Mouse (Mus musculus): ENCODE data around the gene Scaper. TPM values are rescaled to one million over a fixed set of nuclear protein-coding genes. Genes with fewer than 3 reads are reported as not detected.

Scaper gene
- polyA plus RNA-seq, 1 experiment from 2014 or later: 5.2 TPM

- no peak overlapping the region for H3K27ac ChIP-seq (ENCODE audit: low read depth, low read length)
- no peak for ATAC-seq
Observed at GRCm38 (mm10) chr9:55918579-55918978, 19.3 kb downstream of the Scaper start.

DNA sequence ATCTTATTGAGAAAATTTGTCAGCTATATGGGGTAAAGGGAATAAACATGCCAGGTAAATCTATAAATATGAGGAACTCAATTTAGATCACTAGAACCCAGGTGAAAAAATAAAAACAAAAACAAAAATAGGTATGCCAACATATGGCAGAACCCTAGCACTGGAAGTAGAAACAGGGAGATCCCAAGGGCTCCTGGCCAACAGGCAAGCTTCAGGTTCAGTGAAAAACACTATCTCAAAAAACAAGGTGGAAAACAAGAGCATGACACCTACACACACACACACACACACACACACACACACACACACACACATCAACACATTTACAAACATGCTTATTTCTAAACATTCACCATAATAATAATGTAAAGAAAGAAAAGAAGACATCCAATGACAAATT lies 21.2 kb downstream of the Scaper start:
- no peak overlapping the region for H3K4me3 ChIP-seq (ENCODE audit: low read depth, low read length)
- no peak overlapping the region for H3K9ac ChIP-seq (ENCODE audit: low read depth, low read length)
- no peak for TF ChIP-seq CTCF (IDR thresholded peaks at IDR 0.05; ENCODE audit: low read depth)
- no peak overlapping the region for H3K27ac ChIP-seq (ENCODE audit: low read depth, low read length)
- no peak overlapping the region for H3K4me2 ChIP-seq (replicated peaks; ENCODE audit: low read depth)
- H3K4me1 ChIP-seq (replicated peaks; ENCODE audit: control insufficient read depth, insufficient read depth, low read length): no peaks in the 10 kb centered on the region
- H3K36me3 ChIP-seq (ENCODE audit: control insufficient read depth, insufficient read depth): no peaks in the 10 kb centered on the region
- H3K27me3 ChIP-seq (replicated peaks; ENCODE audit: control insufficient read depth, insufficient read depth, low read length): no peaks in the 10 kb centered on the region
- ATAC-seq: no peak
- no peaks in the 10 kb centered on the region for H3K9me3 ChIP-seq (ENCODE audit: control insufficient read depth)

More at GRCm38 (mm10) chr9:55918579-55918978, 19.3 kb downstream of the Scaper start:
- H3K4me2 ChIP-seq (replicated peaks; ENCODE audit: low read depth): no peak overlapping the region
- no peak overlapping the region for H3K9ac ChIP-seq (ENCODE audit: low read depth, low read length)
- H3K27me3 ChIP-seq (replicated peaks; ENCODE audit: control insufficient read depth, insufficient read depth, low read length): no peaks in the 10 kb centered on the region
- no peaks in the 10 kb centered on the region for H3K36me3 ChIP-seq (ENCODE audit: control insufficient read depth, insufficient read depth)
- no peaks in the 10 kb centered on the region for H3K9me3 ChIP-seq (ENCODE audit: control insufficient read depth)
- TF ChIP-seq CTCF (IDR thresholded peaks at IDR 0.05; ENCODE audit: low read depth): peak; percentile 69
- 57% methylated on average over 3 of the region's 3 CpGs for WGBS
- H3K4me1 ChIP-seq (replicated peaks; ENCODE audit: control insufficient read depth, insufficient read depth, low read length): no peaks in the 10 kb centered on the region
- H3K4me3 ChIP-seq (ENCODE audit: low read depth, low read length): no peak overlapping the region

DNA sequence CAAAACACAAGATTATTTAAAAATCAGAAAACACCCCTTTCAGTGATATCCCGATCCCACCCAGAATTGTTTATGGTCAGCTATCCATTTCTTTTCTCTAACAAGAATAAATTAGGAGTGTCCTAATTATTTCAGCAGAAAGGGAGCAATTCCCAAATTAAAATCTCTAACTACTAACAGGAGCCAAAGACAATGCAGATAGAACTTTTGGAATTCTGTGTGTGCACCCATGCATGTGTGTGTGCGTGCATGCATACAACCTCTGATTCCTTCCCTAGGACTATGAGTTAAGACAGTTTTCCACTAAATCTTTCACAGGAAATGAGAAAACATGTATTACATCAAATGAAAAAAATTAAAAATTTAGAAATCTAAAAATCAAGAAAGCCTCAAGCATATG lies 26.4 kb downstream of the Scaper start:
- no peak for TF ChIP-seq CTCF (IDR thresholded peaks at IDR 0.05; ENCODE audit: low read depth)
- no peaks in the 10 kb centered on the region for H3K4me1 ChIP-seq (replicated peaks; ENCODE audit: control insufficient read depth, insufficient read depth, low read length)
- no peak overlapping the region for H3K9ac ChIP-seq (ENCODE audit: low read depth, low read length)
- no peaks in the 10 kb centered on the region for H3K9me3 ChIP-seq (ENCODE audit: control insufficient read depth)
- peaks cover 4% of the 10 kb centered on the region; the same call in 1 of the 2 replicates for H3K36me3 ChIP-seq (ENCODE audit: control insufficient read depth, insufficient read depth)
- H3K27ac ChIP-seq (ENCODE audit: low read depth, low read length): no peak overlapping the region
- 98% methylated on average over 2 of the region's 2 CpGs for WGBS
- no peak overlapping the region for H3K4me3 ChIP-seq (ENCODE audit: low read depth, low read length)
- no peak overlapping the region for H3K4me2 ChIP-seq (replicated peaks; ENCODE audit: low read depth)
- ATAC-seq: no peak
- H3K27me3 ChIP-seq (replicated peaks; ENCODE audit: control insufficient read depth, insufficient read depth, low read length): no peaks in the 10 kb centered on the region

DNA sequence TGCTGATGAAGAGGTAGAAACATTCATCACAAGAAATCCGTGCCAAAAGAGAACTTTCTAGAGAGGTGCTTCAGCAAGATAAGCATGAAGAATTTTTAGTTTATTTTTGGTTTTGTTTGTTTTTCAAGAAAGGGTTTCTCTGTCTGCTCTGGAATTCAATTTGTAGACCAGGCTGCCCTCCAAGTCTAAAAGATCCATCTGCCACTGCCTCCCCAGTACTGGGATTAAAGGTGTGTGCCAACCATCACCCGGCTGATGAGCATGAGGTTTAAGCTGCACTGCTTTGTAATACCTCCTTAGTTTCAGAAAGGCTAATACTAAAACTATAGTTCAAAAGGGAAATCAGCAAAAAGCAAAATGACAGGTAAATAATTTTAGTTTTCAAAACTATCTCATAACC lies 35.0 kb downstream of the Scaper start:
- Histone ChIP-seq H3K4me3 (ENCODE audit: low read depth, low read length) (no peak overlapping the region), H3K27ac (ENCODE audit: low read depth, low read length) (no peak overlapping the region), H3K9me3 (ENCODE audit: control insufficient read depth) (no peaks in the 10 kb centered on the region), H3K9ac (ENCODE audit: low read depth, low read length) (no peak overlapping the region), H3K36me3 (ENCODE audit: control insufficient read depth, insufficient read depth) (no peaks in the 10 kb centered on the region; the same call in 1 of the 2 replicates), H3K4me2 (replicated peaks; ENCODE audit: low read depth) (no peak overlapping the region), H3K4me1 (replicated peaks; ENCODE audit: control insufficient read depth, insufficient read depth, low read length) (no peaks in the 10 kb centered on the region), H3K27me3 (replicated peaks; ENCODE audit: control insufficient read depth, insufficient read depth, low read length) (no peaks in the 10 kb centered on the region)
- 72% methylated on average over 2 of the region's 2 CpGs for WGBS
- ATAC-seq: no peak
- no peak for TF ChIP-seq CTCF (IDR thresholded peaks at IDR 0.05; ENCODE audit: low read depth)

- Histone ChIP-seq H3K9ac (ENCODE audit: low read depth, low read length) (no peak overlapping the region), H3K4me2 (replicated peaks; ENCODE audit: low read depth) (no peak overlapping the region), H3K4me3 (ENCODE audit: low read depth, low read length) (no peak overlapping the region), H3K27ac (ENCODE audit: low read depth, low read length) (no peak overlapping the region), H3K9me3 (ENCODE audit: control insufficient read depth) (no peaks in the 10 kb centered on the region), H3K27me3 (replicated peaks; ENCODE audit: control insufficient read depth, insufficient read depth, low read length) (no peaks in the 10 kb centered on the region), H3K4me1 (replicated peaks; ENCODE audit: control insufficient read depth, insufficient read depth, low read length) (no peaks in the 10 kb centered on the region), H3K36me3 (ENCODE audit: control insufficient read depth, insufficient read depth) (no peaks in the 10 kb centered on the region)
- no peak for ATAC-seq
- no peak for TF ChIP-seq CTCF (IDR thresholded peaks at IDR 0.05; ENCODE audit: low read depth)
- 61% methylated on average over 3 of the region's 3 CpGs for WGBS
Observed at GRCm38 (mm10) chr9:55901588-55901987, 36.3 kb downstream of the Scaper start.

DNA sequence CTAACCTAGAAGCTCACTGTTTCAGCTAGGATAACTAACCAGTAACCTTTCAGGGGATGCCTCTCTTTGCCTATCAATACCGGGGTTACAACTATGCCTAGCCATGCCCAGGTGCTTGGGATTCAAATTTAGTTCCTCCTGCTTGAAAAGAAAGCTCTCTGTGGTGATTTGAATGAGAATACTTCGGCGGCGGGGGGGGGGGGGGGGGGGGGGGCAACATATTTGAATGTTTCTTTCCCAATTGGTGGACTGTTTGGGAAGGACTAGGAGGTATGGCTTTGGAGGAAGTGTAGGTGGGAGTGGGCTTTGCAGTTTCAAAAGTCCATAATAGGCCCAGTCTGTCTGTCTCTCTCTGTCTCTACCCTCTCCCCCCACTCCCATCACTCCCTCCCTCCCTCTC lies 37.4 kb downstream of the Scaper start:
- Histone ChIP-seq H3K4me3 (ENCODE audit: low read depth, low read length) (no peak overlapping the region), H3K36me3 (ENCODE audit: control insufficient read depth, insufficient read depth) (no peaks in the 10 kb centered on the region), H3K27me3 (replicated peaks; ENCODE audit: control insufficient read depth, insufficient read depth, low read length) (no peaks in the 10 kb centered on the region), H3K9ac (ENCODE audit: low read depth, low read length) (no peak overlapping the region), H3K27ac (ENCODE audit: low read depth, low read length) (no peak overlapping the region), H3K9me3 (ENCODE audit: control insufficient read depth) (no peaks in the 10 kb centered on the region), H3K4me2 (replicated peaks; ENCODE audit: low read depth) (no peak overlapping the region), H3K4me1 (replicated peaks; ENCODE audit: control insufficient read depth, insufficient read depth, low read length) (no peaks in the 10 kb centered on the region)
- no peak for TF ChIP-seq CTCF (IDR thresholded peaks at IDR 0.05; ENCODE audit: low read depth)
- WGBS: 66% methylated on average over 3 of the region's 4 CpGs
- no peak for ATAC-seq

DNA sequence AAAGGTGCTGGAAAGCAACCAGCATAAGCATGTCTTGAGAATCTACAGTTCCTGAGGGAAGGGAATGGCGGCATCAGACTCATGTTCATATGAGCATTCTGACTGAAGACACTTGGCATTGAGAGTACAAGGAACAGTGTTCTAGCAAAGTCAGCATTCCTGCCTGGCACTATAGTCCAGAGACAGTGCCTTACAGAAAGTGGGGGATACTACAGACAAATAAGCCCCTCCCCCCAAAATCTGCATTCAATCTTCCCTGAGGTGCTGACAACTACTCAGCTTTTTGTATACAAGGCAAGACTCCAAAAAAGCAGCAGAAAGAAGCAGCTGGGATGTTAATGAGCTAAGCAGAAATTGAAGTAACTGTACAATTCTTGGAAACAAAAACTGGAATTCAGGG lies 59.9 kb downstream of the Scaper start:
- Histone ChIP-seq H3K9ac (ENCODE audit: low read depth, low read length) (no peak overlapping the region), H3K4me3 (ENCODE audit: low read depth, low read length) (no peak overlapping the region), H3K4me1 (replicated peaks; ENCODE audit: control insufficient read depth, insufficient read depth, low read length) (no peaks in the 10 kb centered on the region), H3K9me3 (ENCODE audit: control insufficient read depth) (no peaks in the 10 kb centered on the region), H3K27me3 (replicated peaks; ENCODE audit: control insufficient read depth, insufficient read depth, low read length) (no peaks in the 10 kb centered on the region), H3K4me2 (replicated peaks; ENCODE audit: low read depth) (no peak overlapping the region), H3K36me3 (ENCODE audit: control insufficient read depth, insufficient read depth) (no peaks in the 10 kb centered on the region), H3K27ac (ENCODE audit: low read depth, low read length) (no peak overlapping the region)
- no peak for ATAC-seq
- no peak for TF ChIP-seq CTCF (IDR thresholded peaks at IDR 0.05; ENCODE audit: low read depth)
- WGBS: 67% methylated on average over 1 of the region's 1 CpGs

All from intestine, postnatal 0 days (tissue).